Mouse (Mus musculus) midbrain, postnatal 0 days (tissue): Measurements from ENCODE around the gene Notch1. TPM values are rescaled to one million over a fixed set of nuclear protein-coding genes. Genes with fewer than 3 reads are reported as not detected.

Source experiments
- ATAC-seq: fragments of 200-750 bp; cut with Nextera tagmentation; 2 replicates; pipeline ENCODE4 v1.8.0; 2017; ENCODE audit warnings: moderate number of reproducible peaks, mild to moderate bottlenecking, moderate TSS enrichment, moderate library complexity; ENCODE audit not compliant: low FRiP score
- DNase-seq: peaks from one replicate; pipeline ENCODE4 v3.0.0-alpha.2; 2015; ENCODE audit warnings: low spot score
- H3K27ac ChIP-seq: fragments of 300-500 bp; sonication (generic); 2 replicates; pipeline ENCODE4 v1.5.1; 2014; ENCODE audit warnings: low read depth, mild to moderate bottlenecking, low read length, mixed read lengths
- H3K27me3 ChIP-seq: fragments of 300-500 bp; sonication (generic); 2 replicates; pipeline ENCODE4 v1.6.1; 2014; ENCODE audit warnings: low read length, control low read depth, mixed read lengths; ENCODE audit not compliant: insufficient read depth
- H3K36me3 ChIP-seq: fragments of 300-500 bp; sonication (generic); 2 replicates; pipeline ENCODE4 v1.6.1; 2014; ENCODE audit warnings: low read length, control low read depth, mixed read lengths; ENCODE audit not compliant: insufficient read depth
- H3K4me1 ChIP-seq: fragments of 300-500 bp; sonication (generic); 2 replicates; pipeline ENCODE4 v1.6.1; 2014; ENCODE audit warnings: mild to moderate bottlenecking, control low read depth, antibody characterized with exemption, low read length, mixed read lengths; ENCODE audit not compliant: insufficient read depth
- H3K4me2 ChIP-seq: fragments of 300-500 bp; sonication (generic); 2 replicates; pipeline ENCODE4 v1.6.1; 2014; ENCODE audit warnings: low read depth, mild to moderate bottlenecking, low read length, mixed read lengths; ENCODE audit not compliant: poor library complexity, severe bottlenecking
- H3K4me3 ChIP-seq: fragments of 300-500 bp; sonication (generic); 2 replicates; pipeline ENCODE4 v1.5.1; 2014; ENCODE audit warnings: low read depth, mild to moderate bottlenecking, low read length, moderate library complexity
- H3K9ac ChIP-seq: fragments of 300-500 bp; sonication (generic); replicated peaks from 2 replicates; pipeline ENCODE4 v1.6.1; 2014; ENCODE audit warnings: mild to moderate bottlenecking, low read length, moderate library complexity, mixed read lengths; ENCODE audit not compliant: poor library complexity, severe bottlenecking
- H3K9me3 ChIP-seq: fragments of 300-500 bp; sonication (generic); 2 replicates; pipeline ENCODE4 v1.6.1; 2016; ENCODE audit warnings: low read length, control low read depth
- CTCF ChIP-seq: IDR thresholded peaks from 2 replicates; pipeline ENCODE4 v1.5.1; 2016; ENCODE audit warnings: antibody characterized with exemption, mild to moderate bottlenecking
- WGBS: fragments of 180-500 bp; shearing (Covaris S2); extraction: QIAGEN DNeasy Blood & Tissue Kit; methylation state at CpG from one replicate; pipeline ENCODE4 v1.1.7; 2014; 5-methylcytosine and 5-hydroxymethylcytosine counted together
- polyA plus RNA-seq: library from polyadenylated mRNA; unstranded; fragments of >200 nt; fragmentation: Nextera tagmentation; extraction: Ambion mirVana; gene quantifications from 2 replicates; pipeline ENCODE4 v1.2.1, GENCODE M21; 2015
- total RNA-seq: library from RNA; depleted of rRNA; stranded (reverse); fragments of >200 nt; gene quantifications from 2 replicates; pipeline ENCODE4 v1.2.3, GENCODE M21; 2014

Gene Notch1
- total and polyA plus RNA-seq, 2 experiments from 2014 or later = 7.6 to 65.8 TPM

DNA sequence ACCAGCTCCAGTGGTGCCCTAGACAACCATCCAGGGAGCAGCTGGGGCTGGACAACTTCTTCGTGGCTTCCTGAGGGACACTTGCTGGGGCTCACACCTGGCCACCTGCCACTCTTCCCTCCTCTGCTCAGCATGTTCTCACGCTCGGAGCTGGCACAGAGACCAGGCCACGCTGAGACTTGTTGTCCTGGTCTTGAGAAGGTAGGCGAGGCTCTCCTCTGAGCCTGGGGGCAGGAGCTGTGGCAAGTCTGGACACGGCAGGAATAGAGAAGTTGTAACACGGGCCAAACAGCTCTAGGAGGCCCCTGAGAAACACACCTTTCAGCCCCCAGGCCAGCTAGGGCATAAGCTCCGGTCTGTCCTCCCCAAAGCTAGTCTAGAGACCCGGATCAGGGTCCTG lies 37.4 kb upstream of the Notch1 start:
- no peak overlapping the region for H3K9ac ChIP-seq
- no peaks in the 10 kb centered on the region for H3K9me3 ChIP-seq
- no peak for TF ChIP-seq CTCF
- no peaks in the 10 kb centered on the region for H3K27me3 ChIP-seq
- no peak overlapping the region for H3K4me2 ChIP-seq
- no peak for ATAC-seq
- DNase-seq = no peak
- no peaks in the 10 kb centered on the region for H3K4me1 ChIP-seq
- no peak overlapping the region for H3K27ac ChIP-seq
- H3K36me3 ChIP-seq = no peaks in the 10 kb centered on the region
- WGBS = 83% methylated on average over 9 of the region's 9 CpGs
- no peak overlapping the region for H3K4me3 ChIP-seq

GRCm38 (mm10) chr2:26552066-26552465 lies 35.6 kb upstream of the Notch1 start:
- H3K9me3 ChIP-seq = no peaks in the 10 kb centered on the region
- DNase-seq (no peak), ATAC-seq (no peak)
- H3K4me1 ChIP-seq = 0 out of 2 replicates have a peak, but pooled peaks cover 2% of the 10 kb centered on the region
- no peaks in the 10 kb centered on the region for H3K36me3 ChIP-seq
- WGBS = 83% methylated on average over 2 of the region's 2 CpGs
- H3K4me3 ChIP-seq = no peak overlapping the region
- H3K27me3 ChIP-seq = no peaks in the 10 kb centered on the region
- no peak for TF ChIP-seq CTCF
- H3K4me2 ChIP-seq = no peak overlapping the region
- H3K27ac ChIP-seq = no peak overlapping the region
- H3K9ac ChIP-seq = no peak overlapping the region

- 83% methylated on average over 8 of the region's 8 CpGs for WGBS
- Histone ChIP-seq H3K36me3 (no peaks in the 10 kb centered on the region), H3K9ac (no peak overlapping the region), H3K27me3 (no peaks in the 10 kb centered on the region), H3K27ac (no peak overlapping the region), H3K4me3 (no peak overlapping the region), H3K4me2 (no peak overlapping the region), H3K9me3 (no peaks in the 10 kb centered on the region), H3K4me1 (0 out of 2 replicates have a peak, but pooled peaks cover 2% of the 10 kb centered on the region)
- DNase-seq (no peak), ATAC-seq (no peak)
- no peak for TF ChIP-seq CTCF
These were observed 35.0 kb upstream of the Notch1 start for GRCm38 (mm10) chr2:26551446-26551845.

- no peak overlapping the region for H3K9ac ChIP-seq
- WGBS = 77% methylated on average over 3 of the region's 3 CpGs
- ATAC-seq (no peak), DNase-seq (peak; percentile 20)
- H3K4me1 ChIP-seq = 0 out of 2 replicates have a peak, but pooled peaks cover 2% of the 10 kb centered on the region
- no peak overlapping the region for H3K4me2 ChIP-seq
- H3K36me3 ChIP-seq = no peaks in the 10 kb centered on the region
- no peak for TF ChIP-seq CTCF
- no peak overlapping the region for H3K4me3 ChIP-seq
- no peak overlapping the region for H3K27ac ChIP-seq
- no peaks in the 10 kb centered on the region for H3K9me3 ChIP-seq
- no peaks in the 10 kb centered on the region for H3K27me3 ChIP-seq
These were observed 34.3 kb upstream of the Notch1 start for GRCm38 (mm10) chr2:26550777-26551176.

- whole genome bisulfite sequencing = 52% methylated on average over 3 of the region's 3 CpGs
- H3K9me3 ChIP-seq = no peaks in the 10 kb centered on the region
- TF ChIP-seq CTCF = no peak
- H3K9ac ChIP-seq = no peak overlapping the region
- ATAC-seq (no peak), DNase-seq (peak; percentile 38)
- no peaks in the 10 kb centered on the region for H3K27me3 ChIP-seq
- no peak overlapping the region for H3K4me2 ChIP-seq
- no peak overlapping the region for H3K4me3 ChIP-seq
- H3K36me3 ChIP-seq = no peaks in the 10 kb centered on the region
- H3K27ac ChIP-seq = no peak overlapping the region
- 0 out of 2 replicates have a peak, but pooled peaks cover 2% of the 10 kb centered on the region for H3K4me1 ChIP-seq
These were observed 33.7 kb upstream of the Notch1 start for GRCm38 (mm10) chr2:26550205-26550604.

- Histone ChIP-seq H3K36me3 (no peaks in the 10 kb centered on the region), H3K4me3 (no peak overlapping the region), H3K27ac (no peak overlapping the region), H3K4me2 (no peak overlapping the region), H3K4me1 (0 out of 2 replicates have a peak, but pooled peaks cover 2% of the 10 kb centered on the region), H3K9ac (no peak overlapping the region), H3K9me3 (no peaks in the 10 kb centered on the region), H3K27me3 (no peaks in the 10 kb centered on the region)
- WGBS = 89% methylated on average over 10 of the region's 10 CpGs
- no peak for DNase-seq
- no peak for TF ChIP-seq CTCF
- ATAC-seq = no peak
These were observed 33.3 kb upstream of the Notch1 start for GRCm38 (mm10) chr2:26549801-26550200.
